Mouse (Mus musculus) ES-E14 (cell line): ENCODE measurements at regions not wholly inside any gene's neighbourhood (a gene's known extent, or its start where the extent isn't known, plus 50 kb on each side); places are given as distances from the start of the nearest gene placed in this dataset.

Experiments used
- HCFC1 ChIP-seq: IDR thresholded peaks from 2 replicates; pipeline ENCODE4 v1.6.1; 2012; ENCODE audit warnings: low read length, inconsistent platforms, borderline replicate concordance; ENCODE audit not compliant: insufficient read depth
- MAFK ChIP-seq: IDR thresholded peaks from 2 replicates; pipeline ENCODE4 v1.6.1; 2014; ENCODE audit warnings: mild to moderate bottlenecking, low read depth, low read length, inconsistent platforms; ENCODE audit not compliant: insufficient read depth
- ZC3H11A ChIP-seq: IDR thresholded peaks from 2 replicates; pipeline ENCODE4 v1.6.1; 2012; ENCODE audit warnings: low read depth, mild to moderate bottlenecking, inconsistent platforms, low read length, borderline replicate concordance
- ZNF384 ChIP-seq: IDR thresholded peaks from 2 replicates; pipeline ENCODE4 v1.6.1; 2012; ENCODE audit warnings: low read depth, low read length, inconsistent platforms

GRCm38 (mm10) chr10:7264721-7265120 lies 52.7 kb upstream of the Cnksr3 start:
- no peak for TF ChIP-seq MAFK
- TF ChIP-seq ZC3H11A: no peak
- TF ChIP-seq HCFC1: no peak
- no peak for TF ChIP-seq ZNF384
